Mouse (Mus musculus): ENCODE measurements around the gene Dhdds. TPM values are rescaled to one million over a fixed set of nuclear protein-coding genes. Genes with fewer than 3 reads are reported as not detected.

Gene Dhdds
- total RNA-seq, 1 experiment: 20.9 TPM

GRCm38 (mm10) chr4:133962566-133962965 is 38.2 kb downstream of the Dhdds start:
- Histone ChIP-seq H3K9ac (ENCODE audit: insufficient read depth, low read depth, low read length, poor library complexity, severe bottlenecking) (no peak overlapping the region), H3K36me3 (ENCODE audit: control insufficient read depth, insufficient read depth, low read length, poor library complexity, severe bottlenecking) (peaks cover 29% of the 10 kb centered on the region), H3K4me3 (ENCODE audit: insufficient read depth in 1 of 2, low read depth in 1 of 2, low read length in 2 of 2, poor library complexity in 1 of 2, severe bottlenecking in 1 of 2) (no peak overlapping the region), H3K9me3 (ENCODE audit: control insufficient read depth, insufficient read depth, low read depth, low read length) (no peaks in the 10 kb centered on the region), H3K27ac (ENCODE audit: insufficient read depth, low read depth, low read length, poor library complexity, severe bottlenecking) (no peak overlapping the region), H3K4me1 (ENCODE audit: control insufficient read depth in 2 of 2, insufficient read depth in 2 of 2, low read length in 2 of 2, poor library complexity in 1 of 2) (peaks cover 0 to 2% of the 10 kb centered on the region in 2 experiments; a peak in 2 of 4 replicates)
- TF ChIP-seq HCFC1 (IDR thresholded peaks at IDR 0.05; ENCODE audit: borderline replicate concordance, insufficient read depth, low read length) (no peak), ZNF384 (IDR thresholded peaks at IDR 0.05; ENCODE audit: low read depth, low read length) (no peak), CHD2 (IDR thresholded peaks at IDR 0.05; ENCODE audit: low read depth, low read length) (no peak), ZC3H11A (IDR thresholded peaks at IDR 0.05; ENCODE audit: borderline replicate concordance, low read depth, low read length) (no peak), MAFK (IDR thresholded peaks at IDR 0.05; ENCODE audit: insufficient read depth, low read depth, low read length) (no peak)
- in situ Hi-C loops (cut with MboI; ENCODE audit: low sequenced_read_pairs in 2 of 2, unreplicated experiment in 2 of 2): no loop called here
- no peak for DNase-seq (ENCODE audit: low read depth, low spot score)

GRCm38 (mm10) chr4:133958884-133959283 is 41.8 kb downstream of the Dhdds start:
- in situ Hi-C loops (cut with MboI; ENCODE audit: low sequenced_read_pairs in 2 of 2, unreplicated experiment in 2 of 2): no loop called here

GRCm38 (mm10) chr4:133956358-133956757 is 44.4 kb downstream of the Dhdds start:
- TF ChIP-seq CHD2 (IDR thresholded peaks at IDR 0.05; ENCODE audit: low read depth, low read length) (peak; percentile 49; the same call in 1 of the 2 replicates), ZNF384 (IDR thresholded peaks at IDR 0.05; ENCODE audit: low read depth, low read length) (no peak), ZC3H11A (IDR thresholded peaks at IDR 0.05; ENCODE audit: borderline replicate concordance, low read depth, low read length) (no peak), HCFC1 (IDR thresholded peaks at IDR 0.05; ENCODE audit: borderline replicate concordance, insufficient read depth, low read length) (peak; percentile 25; the same call in 1 of the 2 replicates), MAFK (IDR thresholded peaks at IDR 0.05; ENCODE audit: insufficient read depth, low read depth, low read length) (no peak)
- in situ Hi-C loops (cut with MboI; ENCODE audit: low sequenced_read_pairs in 2 of 2, unreplicated experiment in 2 of 2): no loop called here
- peak overlapping the region; percentile 63 for H3K4me3 ChIP-seq (ENCODE audit: insufficient read depth in 1 of 2, low read depth in 1 of 2, low read length in 2 of 2, poor library complexity in 1 of 2, severe bottlenecking in 1 of 2)
- peak overlapping the region; percentile 76; the same call in 1 of the 2 replicates for H3K27ac ChIP-seq (ENCODE audit: insufficient read depth, low read depth, low read length, poor library complexity, severe bottlenecking)
- peak overlapping the region; percentile 82 for H3K9ac ChIP-seq (ENCODE audit: insufficient read depth, low read depth, low read length, poor library complexity, severe bottlenecking)
- H3K9me3 ChIP-seq (ENCODE audit: control insufficient read depth, insufficient read depth, low read depth, low read length): no peaks in the 10 kb centered on the region
- peak; percentile 94 for DNase-seq (ENCODE audit: low read depth, low spot score)
- H3K4me1 ChIP-seq (ENCODE audit: control insufficient read depth in 2 of 2, insufficient read depth in 2 of 2, low read length in 2 of 2, poor library complexity in 1 of 2): peaks cover 0 to 7% of the 10 kb centered on the region in 2 experiments; a peak in 2 of 4 replicates
- H3K36me3 ChIP-seq (ENCODE audit: control insufficient read depth, insufficient read depth, low read length, poor library complexity, severe bottlenecking): peaks cover 10% of the 10 kb centered on the region

More at GRCm38 (mm10) chr4:133958884-133959283, 41.8 kb downstream of the Dhdds start:
- Histone ChIP-seq H3K4me1 (ENCODE audit: control insufficient read depth in 2 of 2, insufficient read depth in 2 of 2, low read length in 2 of 2, poor library complexity in 1 of 2) (peaks cover 2 to 5% of the 10 kb centered on the region in 2 experiments; a peak in 2 of 4 replicates), H3K9me3 (ENCODE audit: control insufficient read depth, insufficient read depth, low read depth, low read length) (no peaks in the 10 kb centered on the region), H3K27ac (ENCODE audit: insufficient read depth, low read depth, low read length, poor library complexity, severe bottlenecking) (no peak overlapping the region), H3K4me3 (ENCODE audit: insufficient read depth in 1 of 2, low read depth in 1 of 2, low read length in 2 of 2, poor library complexity in 1 of 2, severe bottlenecking in 1 of 2) (0 out of 4 replicates have a peak overlapping the region, but pooled peaks of 1 of the 2 experiments have one; percentile 19), H3K36me3 (ENCODE audit: control insufficient read depth, insufficient read depth, low read length, poor library complexity, severe bottlenecking) (peaks cover 18% of the 10 kb centered on the region), H3K9ac (ENCODE audit: insufficient read depth, low read depth, low read length, poor library complexity, severe bottlenecking) (peak overlapping the region; percentile 8; the same call in 1 of the 2 replicates)
- TF ChIP-seq CHD2 (IDR thresholded peaks at IDR 0.05; ENCODE audit: low read depth, low read length): no peak
- DNase-seq (ENCODE audit: low read depth, low spot score): no peak

- H3K9me3 ChIP-seq (ENCODE audit: control insufficient read depth, insufficient read depth, low read depth, low read length): no peaks in the 10 kb centered on the region
- no peak for DNase-seq (ENCODE audit: low read depth, low spot score)
- no peaks in the 10 kb centered on the region for H3K36me3 ChIP-seq (ENCODE audit: control insufficient read depth, insufficient read depth, low read length, poor library complexity, severe bottlenecking)
- no peak overlapping the region for H3K4me3 ChIP-seq (ENCODE audit: insufficient read depth in 1 of 2, low read depth in 1 of 2, low read length in 2 of 2, poor library complexity in 1 of 2, severe bottlenecking in 1 of 2)
- H3K9ac ChIP-seq (ENCODE audit: insufficient read depth, low read depth, low read length, poor library complexity, severe bottlenecking): no peak overlapping the region
- H3K4me1 ChIP-seq (ENCODE audit: control insufficient read depth in 2 of 2, insufficient read depth in 2 of 2, low read length in 2 of 2, poor library complexity in 1 of 2): no peaks in the 10 kb centered on the region
- in situ Hi-C loops (cut with MboI; ENCODE audit: low sequenced_read_pairs in 2 of 2, unreplicated experiment in 2 of 2): no loop called here
- TF ChIP-seq ZNF384 (IDR thresholded peaks at IDR 0.05; ENCODE audit: low read depth, low read length) (no peak), MAFK (IDR thresholded peaks at IDR 0.05; ENCODE audit: insufficient read depth, low read depth, low read length) (peak; percentile 73)
- H3K27ac ChIP-seq (ENCODE audit: insufficient read depth, low read depth, low read length, poor library complexity, severe bottlenecking): no peak overlapping the region
Observed at GRCm38 (mm10) chr4:133946736-133947135, 54.0 kb downstream of the Dhdds start.

- in situ Hi-C loops (cut with MboI; ENCODE audit: low sequenced_read_pairs in 2 of 2, unreplicated experiment in 2 of 2): no loop called here
- no peak overlapping the region for H3K9ac ChIP-seq (ENCODE audit: insufficient read depth, low read depth, low read length, poor library complexity, severe bottlenecking)
- H3K27ac ChIP-seq (ENCODE audit: insufficient read depth, low read depth, low read length, poor library complexity, severe bottlenecking): no peak overlapping the region
- no peak for TF ChIP-seq HCFC1 (IDR thresholded peaks at IDR 0.05; ENCODE audit: borderline replicate concordance, insufficient read depth, low read length)
- no peak for TF ChIP-seq ZNF384 (IDR thresholded peaks at IDR 0.05; ENCODE audit: low read depth, low read length)
- no peak for TF ChIP-seq ZC3H11A (IDR thresholded peaks at IDR 0.05; ENCODE audit: borderline replicate concordance, low read depth, low read length)
- TF ChIP-seq MAFK (IDR thresholded peaks at IDR 0.05; ENCODE audit: insufficient read depth, low read depth, low read length): no peak
- no peak for TF ChIP-seq CHD2 (IDR thresholded peaks at IDR 0.05; ENCODE audit: low read depth, low read length)
- H3K4me1 ChIP-seq (ENCODE audit: control insufficient read depth in 2 of 2, insufficient read depth in 2 of 2, low read length in 2 of 2, poor library complexity in 1 of 2): peaks cover 0 to 5% of the 10 kb centered on the region in 2 experiments; a peak in 1 of 4 replicates
- no peak overlapping the region for H3K4me3 ChIP-seq (ENCODE audit: insufficient read depth in 1 of 2, low read depth in 1 of 2, low read length in 2 of 2, poor library complexity in 1 of 2, severe bottlenecking in 1 of 2)
- H3K36me3 ChIP-seq (ENCODE audit: control insufficient read depth, insufficient read depth, low read length, poor library complexity, severe bottlenecking): no peaks in the 10 kb centered on the region
- DNase-seq (ENCODE audit: low read depth, low spot score): no peak
- no peaks in the 10 kb centered on the region for H3K9me3 ChIP-seq (ENCODE audit: control insufficient read depth, insufficient read depth, low read depth, low read length)
Observed at GRCm38 (mm10) chr4:133943791-133944190, 56.9 kb downstream of the Dhdds start.

Data from ES-E14 (cell line).